Mouse (Mus musculus): ENCODE data around the gene Col4a3bp. TPM values are rescaled to one million over a fixed set of nuclear protein-coding genes. Genes with fewer than 3 reads are reported as not detected.
"Not testable (repeated sequence)": the region's sequence is repeated elsewhere in the genome, so short reads cannot be mapped to it uniquely, and the experiment has no call there.

The Col4a3bp gene
- total RNA-seq, 2 experiments from 2014 or later: 57.2 to 76.6 TPM

DNA sequence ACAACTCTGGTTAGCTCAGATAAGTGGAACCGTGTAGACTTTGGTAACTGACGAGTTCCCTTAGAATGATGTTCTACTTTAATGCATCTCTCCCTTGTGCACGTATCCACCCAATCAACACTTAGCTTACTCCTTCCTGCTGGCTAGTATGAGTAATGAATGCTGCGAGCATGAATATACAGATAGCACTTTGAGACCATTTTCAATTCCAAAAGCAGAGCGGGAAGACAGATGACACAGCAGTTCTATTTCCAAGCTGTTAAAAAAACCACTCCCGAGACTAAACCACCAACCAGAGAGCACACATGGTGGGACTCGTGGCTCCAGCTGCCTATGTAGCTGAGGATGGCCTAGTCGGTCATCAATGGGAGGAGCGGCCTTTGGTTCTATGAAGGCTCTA, 110.6 kb downstream of the Col4a3bp start:
- no peak for DNase-seq

GRCm38 (mm10) chr13:96656673-96657072, 114.3 kb downstream of the Col4a3bp start:
- DNase-seq: no peak

- no peak for DNase-seq
Measured at GRCm38 (mm10) chr13:96658936-96659335, 116.5 kb downstream of the Col4a3bp start.

- DNase-seq: no peak
Measured at GRCm38 (mm10) chr13:96660095-96660860, 117.9 kb downstream of the Col4a3bp start.

- DNase-seq: not testable (repeated sequence)
Measured at GRCm38 (mm10) chr13:96663120-96663519, 120.7 kb downstream of the Col4a3bp start.

- no peak for DNase-seq
Measured at GRCm38 (mm10) chr13:96664419-96664974, 122.1 kb downstream of the Col4a3bp start.

DNA sequence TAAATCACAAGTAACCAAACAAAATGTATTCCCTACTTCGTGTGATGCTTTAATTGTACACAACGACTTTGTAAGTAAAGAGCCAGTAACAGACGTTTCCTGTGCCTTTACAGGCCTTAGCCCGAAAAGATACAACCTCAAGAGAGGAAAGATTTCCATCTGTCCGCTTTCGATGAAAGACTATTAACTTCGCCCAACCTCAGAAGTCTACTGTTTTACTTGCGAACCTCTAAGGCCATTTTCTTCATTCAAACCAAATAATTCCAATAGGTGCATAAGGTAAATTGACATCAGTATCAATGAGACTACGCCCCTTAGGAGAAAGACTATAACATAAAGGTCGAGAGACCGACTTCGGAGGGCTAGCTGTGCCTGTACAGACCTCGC, 127.6 kb downstream of the Col4a3bp start:
- DNase-seq: no peak

- peak; percentile 98 for DNase-seq
Measured at GRCm38 (mm10) chr13:96670406-96671077, 128.1 kb downstream of the Col4a3bp start, which contains the start of gene Hmgcr. Gene Hmgcr (minus strand): TSS chr13:96670936.

- DNase-seq: no peak
Measured at GRCm38 (mm10) chr13:96671078-96671905, 128.9 kb downstream of the Col4a3bp start.

GRCm38 (mm10) chr13:96671906-96672234, 129.5 kb downstream of the Col4a3bp start:
- DNase-seq: no peak

GRCm38 (mm10) chr13:96672276-96672675, 129.9 kb downstream of the Col4a3bp start:
- DNase-seq: no peak

DNA sequence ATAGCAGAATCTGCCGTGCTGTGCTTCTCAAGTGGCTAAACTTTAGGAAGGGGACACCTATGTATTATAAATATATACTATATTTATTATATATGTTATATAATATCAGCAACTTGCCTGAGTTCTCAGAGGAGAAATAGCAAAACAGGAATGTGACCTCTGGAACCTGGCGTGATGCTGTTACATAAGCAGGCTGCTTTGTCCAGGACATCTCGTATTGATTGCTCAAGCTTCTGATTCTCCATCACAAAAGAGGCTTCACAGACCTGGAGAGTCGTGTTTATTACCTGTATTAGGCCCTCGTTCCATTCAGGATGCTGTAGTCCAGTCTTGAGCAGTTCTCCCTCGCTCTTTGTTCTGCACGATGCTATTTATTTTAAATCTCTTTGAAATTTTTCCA, 131.4 kb downstream of the Col4a3bp start:
- no peak for DNase-seq

DNA sequence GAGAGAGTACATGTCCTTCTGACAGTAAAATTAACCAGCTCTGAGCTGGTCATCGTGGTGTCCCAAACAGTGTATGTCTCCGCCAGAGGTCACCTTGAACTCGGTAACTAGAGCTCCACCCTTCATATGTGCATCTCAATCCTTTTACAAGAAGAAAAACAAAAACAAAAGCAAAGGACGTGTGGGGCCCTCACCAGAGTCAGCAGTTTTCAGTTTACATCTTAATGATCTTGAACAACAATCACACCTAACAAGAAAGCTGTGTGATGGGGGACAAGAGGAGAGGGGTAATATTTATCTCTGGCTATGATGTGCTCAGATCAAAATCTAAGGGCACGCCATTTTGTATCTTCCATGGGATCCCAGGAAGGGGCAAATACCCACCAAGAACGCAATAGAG, 133.3 kb downstream of the Col4a3bp start:
- no peak for DNase-seq

- no peak for DNase-seq
Measured at GRCm38 (mm10) chr13:96677071-96677470, 134.7 kb downstream of the Col4a3bp start.

DNA sequence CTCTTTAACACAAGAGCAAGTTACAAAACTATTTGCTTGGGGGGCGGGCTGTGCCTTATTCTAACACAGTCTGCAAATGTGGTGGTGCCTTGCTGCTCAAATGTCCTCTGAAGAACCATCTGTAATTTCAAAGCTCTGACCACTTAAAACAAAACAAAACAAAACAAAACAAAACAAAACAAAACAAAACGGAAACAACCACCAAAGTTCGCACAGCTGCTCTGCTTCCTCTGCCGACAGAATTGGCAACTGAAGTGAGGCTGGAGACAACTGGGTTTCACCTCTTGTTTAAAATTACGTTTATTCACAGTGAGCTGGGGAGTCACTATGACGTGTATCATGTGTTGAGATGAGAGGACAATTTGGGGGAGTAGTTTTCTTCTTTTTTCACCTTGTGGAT, 136.2 kb downstream of the Col4a3bp start:
- DNase-seq: no peak

- DNase-seq: no peak
Measured at GRCm38 (mm10) chr13:96680163-96681087, 138.0 kb downstream of the Col4a3bp start.

GRCm38 (mm10) chr13:96681088-96681620, 138.7 kb downstream of the Col4a3bp start:
- DNase-seq: no peak

DNA sequence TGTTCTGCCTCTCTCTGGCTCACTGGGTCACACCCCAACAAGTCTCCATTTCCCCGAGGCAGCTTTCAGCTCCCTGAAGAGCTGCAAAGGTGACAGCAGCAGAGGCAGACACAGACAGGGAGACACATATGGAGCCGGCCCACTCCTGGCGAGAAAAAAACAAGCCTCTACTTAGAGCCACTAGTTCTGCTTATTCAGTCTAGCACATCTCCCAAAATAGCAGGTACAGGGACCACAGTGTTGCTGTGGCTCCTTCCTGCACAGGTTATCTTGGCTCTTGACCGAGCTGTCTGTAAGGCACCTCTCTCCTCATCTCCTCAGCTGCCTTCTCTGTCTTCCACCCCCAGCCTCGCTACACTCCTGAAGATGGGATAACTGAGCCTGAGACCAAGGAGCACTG, 142.4 kb downstream of the Col4a3bp start:
- no peak for DNase-seq

- no peak for DNase-seq
Measured at GRCm38 (mm10) chr13:96687261-96687660, 144.8 kb downstream of the Col4a3bp start.

All from adrenal gland, postnatal 10 days (tissue).